Mouse (Mus musculus) ZHBTc4 (cell line): ENCODE results near the gene Pomt1.

Experiments
- DNase-seq: peaks from one replicate; pipeline ENCODE4 v3.0.0-alpha.2; 2011; ENCODE audit warnings: low read depth, low spot score

The Pomt1 gene

DNA sequence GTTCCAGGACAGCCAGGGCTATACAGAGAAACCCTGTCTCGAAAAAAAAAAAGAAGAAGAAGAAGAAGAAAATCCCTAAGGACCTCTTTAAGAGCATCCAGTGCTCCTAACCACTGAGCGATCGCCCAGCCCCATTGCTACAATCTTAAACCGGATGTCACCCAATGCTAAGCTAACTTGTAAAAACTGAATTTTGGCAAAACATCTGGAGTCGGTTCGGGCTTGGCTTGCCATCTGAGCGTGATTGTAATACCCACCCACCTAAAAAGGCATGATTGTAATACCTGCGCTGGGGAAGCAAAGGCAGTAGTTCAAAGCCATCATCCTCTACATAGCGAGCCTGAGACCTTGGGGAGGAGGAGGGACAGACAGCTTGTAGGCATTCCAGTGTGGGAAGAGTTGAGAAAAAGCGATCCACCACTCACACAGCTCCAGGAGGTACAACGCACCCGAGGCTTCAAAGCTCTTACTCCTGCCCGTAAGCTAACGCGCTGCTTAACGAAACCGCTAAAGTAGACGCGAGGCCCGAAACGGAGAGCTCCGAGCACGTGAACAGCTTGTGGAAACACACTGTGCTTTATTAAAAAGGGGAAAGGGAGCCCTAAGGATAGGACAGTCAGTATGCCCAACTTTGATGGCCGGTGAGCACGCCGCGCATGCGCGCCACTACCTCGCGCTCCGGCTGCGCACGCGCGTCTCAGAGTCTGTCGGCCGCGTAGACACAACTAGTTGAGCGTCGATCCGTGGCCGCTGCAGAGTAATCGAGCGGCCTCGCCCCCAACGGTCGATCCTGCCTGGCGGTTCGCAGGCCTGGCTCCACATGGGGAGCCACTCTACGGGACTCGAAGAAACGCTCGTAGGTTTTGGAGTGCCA is at the start of gene Pomt1:
Gene Pomt1, plus strand, starts transcription at position 705 of the 874 bp plus-strand sequence.
- peak; percentile 98 for DNase-seq

- DNase-seq, result no peak
These were observed 49.3 kb upstream of the Pomt1 start for GRCm38 (mm10) chr2:32187019-32187551.

- no peak for DNase-seq
These were observed 48.7 kb upstream of the Pomt1 start for GRCm38 (mm10) chr2:32187649-32188048.

DNA sequence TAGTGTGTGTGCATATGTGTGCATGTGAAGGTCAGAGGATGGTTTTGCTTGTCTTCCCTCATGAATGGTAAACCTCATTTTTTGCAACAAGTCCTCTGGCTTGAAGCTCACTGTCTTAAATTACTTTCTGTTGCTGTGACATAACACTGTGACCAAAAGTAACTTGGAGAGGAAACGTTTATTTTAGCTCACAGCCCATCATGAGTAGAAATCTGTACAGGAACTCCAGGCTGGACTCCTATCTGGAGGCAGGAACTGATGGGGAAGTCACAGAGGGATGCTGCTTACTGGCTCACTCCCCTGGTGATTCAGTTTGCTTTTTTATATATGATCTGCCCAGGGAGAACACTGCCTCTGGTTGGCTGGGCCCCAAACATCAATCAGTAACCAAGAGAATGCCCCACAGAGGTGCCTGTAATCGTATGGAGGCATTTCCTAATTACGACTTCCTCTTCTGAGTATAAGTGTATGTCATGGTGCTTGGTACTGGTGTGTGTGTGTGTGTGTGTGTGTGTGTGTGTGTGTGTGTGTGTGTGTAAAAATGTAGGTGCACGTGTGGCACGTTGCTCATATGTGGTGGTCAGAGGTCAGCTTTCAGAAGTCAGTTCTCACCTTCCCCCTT is 47.2 kb upstream of the Pomt1 start:
- DNase-seq, result no peak

GRCm38 (mm10) chr2:32190620-32191019 is 45.8 kb upstream of the Pomt1 start:
- no peak for DNase-seq

DNA sequence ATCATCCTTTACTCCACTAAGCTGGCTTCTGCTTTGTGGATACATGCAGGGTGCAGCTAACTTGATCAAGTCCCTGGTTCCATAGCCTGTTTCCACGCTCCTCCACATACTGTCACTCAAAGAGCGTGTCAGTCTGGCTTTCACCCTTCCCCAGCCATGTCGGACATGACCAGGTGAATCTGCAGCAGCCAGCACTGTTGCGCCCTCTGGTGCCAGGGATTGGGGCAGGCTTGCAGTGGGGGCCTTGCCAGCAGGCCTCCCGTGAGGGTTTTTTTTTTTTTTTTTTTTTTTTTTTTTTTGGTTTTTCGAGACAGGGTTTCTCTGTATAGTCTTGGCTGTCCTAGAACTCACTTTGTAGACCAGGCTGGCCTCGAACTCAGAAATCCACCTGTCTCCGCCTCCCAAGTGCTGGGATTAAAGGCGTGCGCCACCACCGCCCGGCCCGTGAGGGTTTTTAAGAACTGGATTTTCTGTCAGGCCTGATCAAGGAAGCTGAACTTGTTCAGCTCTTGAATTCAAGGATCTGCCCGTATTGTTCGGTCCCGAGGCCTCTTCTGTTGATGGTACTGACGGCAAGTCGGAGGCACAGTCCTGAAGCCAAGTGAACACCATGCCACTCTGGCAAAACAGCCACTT is 44.4 kb upstream of the Pomt1 start:
- DNase-seq, result peak; percentile 83

DNA sequence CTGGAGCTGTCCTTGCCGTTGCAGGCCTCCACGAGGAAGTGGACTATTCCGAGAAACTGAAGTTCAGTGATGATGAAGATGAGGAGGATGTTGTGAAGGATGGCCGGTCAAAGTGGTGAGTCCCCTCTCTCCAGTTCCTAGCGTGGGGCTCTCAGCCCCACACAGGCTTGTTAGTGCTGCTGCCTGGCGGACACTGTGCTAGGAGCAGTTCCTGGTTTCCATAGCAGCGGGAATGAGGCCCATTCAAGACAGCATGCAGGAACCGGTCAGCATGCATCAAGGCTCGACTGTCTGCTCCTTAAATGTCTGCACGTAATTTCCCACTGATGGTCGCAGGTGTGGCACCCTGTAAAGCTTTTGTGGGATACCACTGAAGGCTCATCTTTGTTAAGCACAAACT is 37.4 kb upstream of the Pomt1 start:
- DNase-seq, result no peak

DNA sequence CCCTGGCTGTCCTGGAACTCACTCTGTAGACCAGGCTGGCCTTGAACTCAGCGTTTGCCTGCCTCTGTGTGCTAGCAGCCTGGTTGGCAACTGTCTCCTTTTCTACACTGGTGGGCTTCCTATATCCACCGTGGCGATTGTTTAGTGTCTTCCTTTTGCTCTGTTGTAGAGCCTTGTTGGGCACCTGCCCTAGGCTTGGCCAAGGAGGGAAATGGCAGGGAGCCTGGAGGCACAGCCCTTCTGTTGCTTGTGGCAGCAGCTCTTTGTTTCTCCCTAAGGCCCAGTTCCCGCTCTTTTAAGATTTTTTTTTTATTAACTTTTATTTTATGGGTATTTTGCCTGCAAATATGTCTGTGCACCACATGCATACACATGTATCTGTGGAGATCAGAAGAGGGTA is 36.4 kb upstream of the Pomt1 start:
- DNase-seq, result no peak

DNA sequence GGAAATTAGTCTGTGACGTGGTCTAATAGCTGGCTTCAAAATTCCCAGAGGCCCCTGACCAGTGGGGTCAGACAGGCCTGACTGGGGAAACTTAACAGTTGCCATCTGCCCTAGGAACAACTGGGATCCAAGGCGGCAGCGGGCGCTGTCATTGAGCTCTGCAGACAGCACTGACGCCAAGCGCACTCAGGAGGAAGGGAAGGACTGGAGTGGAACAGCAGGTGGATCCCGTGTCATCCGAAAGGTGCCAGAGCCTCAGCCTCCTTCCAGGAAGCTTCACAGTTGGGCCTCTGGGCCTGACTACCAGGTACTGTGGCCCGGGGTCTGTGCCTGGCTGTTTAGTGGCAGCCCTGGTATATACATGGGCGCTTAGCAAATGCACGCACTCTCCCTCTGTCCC is 35.7 kb upstream of the Pomt1 start:
- no peak for DNase-seq

GRCm38 (mm10) chr2:32201527-32201926 is 34.9 kb upstream of the Pomt1 start:
- no peak for DNase-seq

GRCm38 (mm10) chr2:32203853-32204252 is 32.5 kb upstream of the Pomt1 start:
- DNase-seq, result no peak

DNA sequence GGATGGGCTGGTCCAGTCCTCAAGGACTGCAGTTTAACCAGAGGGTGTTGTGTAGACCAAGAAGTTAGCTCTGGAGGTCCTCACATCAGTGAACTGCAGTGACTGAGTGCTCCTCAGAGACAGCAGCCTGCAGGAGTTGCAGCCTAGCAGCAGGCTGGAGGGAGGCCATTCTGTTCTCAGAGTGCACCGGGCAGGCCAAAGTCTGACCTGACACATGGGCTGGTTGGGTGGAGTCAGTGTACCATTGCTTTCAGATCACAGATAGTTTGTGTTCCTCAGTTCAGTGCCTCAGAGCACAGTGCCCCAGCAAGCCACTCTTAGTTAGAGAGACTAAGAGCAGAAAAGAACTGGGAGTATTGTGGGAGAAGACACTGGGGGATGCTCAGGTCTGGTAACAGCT is 28.7 kb upstream of the Pomt1 start:
- DNase-seq, result no peak

DNA sequence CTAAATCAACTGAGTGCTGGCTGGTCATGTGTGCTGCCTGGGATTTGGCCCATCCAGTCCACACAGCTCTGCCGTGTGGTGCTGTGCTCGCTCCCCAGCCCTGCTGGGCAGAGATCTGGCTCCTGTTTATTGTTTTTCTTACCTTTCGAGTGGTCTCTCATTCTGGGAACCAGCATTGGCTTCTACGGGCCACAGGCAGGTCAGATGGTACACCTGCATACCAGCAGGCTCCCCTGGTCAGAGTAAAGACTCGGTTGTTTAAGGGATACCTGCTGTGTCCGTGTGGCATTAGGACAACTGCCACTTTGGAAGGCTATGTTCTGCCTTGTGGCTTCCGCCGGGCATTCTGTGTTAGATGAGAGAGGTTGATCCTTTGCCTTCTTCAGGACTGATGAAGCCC is 24.7 kb upstream of the Pomt1 start:
- no peak for DNase-seq

DNA sequence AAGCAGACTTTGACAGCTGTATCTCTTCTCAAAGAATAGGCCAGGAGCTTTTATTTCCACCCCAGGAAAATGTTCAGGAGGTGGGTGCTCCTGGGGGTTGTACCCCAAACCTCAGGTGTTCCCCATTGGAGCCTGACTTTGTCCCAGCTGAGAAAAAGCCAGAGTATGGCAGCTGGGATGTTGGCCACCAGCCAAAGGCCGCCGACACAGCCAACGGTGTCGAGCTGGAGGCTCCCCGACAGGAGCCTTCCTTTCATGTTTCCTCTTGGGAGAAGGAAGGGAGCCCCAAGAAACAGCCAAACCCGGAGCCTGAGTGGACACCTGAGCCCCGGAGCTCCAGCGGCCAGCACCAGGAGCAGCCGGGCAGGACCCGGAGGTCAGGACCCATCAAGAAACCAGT is 23.4 kb upstream of the Pomt1 start:
- no peak for DNase-seq

GRCm38 (mm10) chr2:32215576-32215975 is 20.8 kb upstream of the Pomt1 start:
- peak; percentile 59 for DNase-seq

DNA sequence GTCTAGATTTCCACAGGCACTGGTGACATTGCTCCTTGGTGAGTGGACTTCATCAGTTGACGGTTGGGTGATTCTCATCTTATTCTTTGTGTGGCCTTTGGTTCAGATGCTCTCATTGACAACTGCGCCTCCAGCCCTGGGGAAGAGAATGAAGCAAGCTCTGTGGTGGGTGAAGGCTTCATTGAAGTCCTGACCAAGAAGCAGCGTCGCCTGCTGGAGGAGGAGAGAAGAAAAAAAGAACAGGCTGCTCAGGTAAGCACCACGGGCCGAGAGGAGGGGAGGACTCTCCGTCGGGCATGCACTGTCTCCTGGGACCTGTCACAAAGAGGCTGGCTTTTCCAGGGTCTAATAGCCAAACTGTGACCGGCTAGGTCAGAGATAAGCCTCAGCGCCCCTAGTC is 19.9 kb upstream of the Pomt1 start:
- DNase-seq, result peak; percentile 60

- no peak for DNase-seq
These were observed 18.7 kb upstream of the Pomt1 start for GRCm38 (mm10) chr2:32217656-32218055.

- no peak for DNase-seq
These were observed 18.3 kb upstream of the Pomt1 start for GRCm38 (mm10) chr2:32218113-32218512.

DNA sequence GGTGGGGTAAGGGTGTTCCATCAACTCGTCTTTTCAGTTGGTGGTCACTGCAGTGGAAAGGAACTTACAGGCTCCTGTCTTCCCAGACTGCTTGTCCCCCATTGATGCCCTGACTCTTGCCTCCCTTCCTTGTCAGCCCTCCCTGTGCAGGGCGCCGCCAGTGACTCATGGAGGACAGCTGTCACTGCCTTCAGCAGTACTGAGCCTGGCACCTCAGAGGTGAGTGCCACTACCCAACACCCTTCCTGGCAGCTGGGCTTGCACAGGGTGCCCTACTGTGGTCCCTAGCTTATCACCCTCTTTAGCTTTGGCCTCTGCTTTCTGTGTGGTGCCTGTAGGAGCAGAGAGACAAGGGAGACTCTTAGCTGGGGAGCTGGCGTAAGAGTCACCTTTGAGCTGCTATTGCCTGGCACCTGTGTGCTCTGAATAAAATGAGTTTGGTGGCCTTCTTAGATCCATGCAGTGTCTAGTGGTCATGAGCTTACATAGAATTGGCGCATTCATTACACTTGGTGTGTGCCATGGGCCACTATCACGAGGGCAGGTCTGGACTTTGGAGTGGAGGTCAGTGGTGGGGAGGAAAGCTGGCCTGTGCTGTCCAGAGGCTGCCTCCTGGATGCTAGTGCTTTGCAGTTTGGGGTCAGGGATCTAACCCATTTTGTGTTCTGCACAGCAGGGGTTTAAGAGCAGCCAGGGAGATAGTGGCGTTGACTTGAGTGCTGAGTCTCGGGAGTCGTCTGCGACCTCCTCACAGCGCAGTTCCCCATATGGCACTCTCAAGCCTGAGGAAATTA is 17.7 kb upstream of the Pomt1 start:
- DNase-seq, result no peak

DNA sequence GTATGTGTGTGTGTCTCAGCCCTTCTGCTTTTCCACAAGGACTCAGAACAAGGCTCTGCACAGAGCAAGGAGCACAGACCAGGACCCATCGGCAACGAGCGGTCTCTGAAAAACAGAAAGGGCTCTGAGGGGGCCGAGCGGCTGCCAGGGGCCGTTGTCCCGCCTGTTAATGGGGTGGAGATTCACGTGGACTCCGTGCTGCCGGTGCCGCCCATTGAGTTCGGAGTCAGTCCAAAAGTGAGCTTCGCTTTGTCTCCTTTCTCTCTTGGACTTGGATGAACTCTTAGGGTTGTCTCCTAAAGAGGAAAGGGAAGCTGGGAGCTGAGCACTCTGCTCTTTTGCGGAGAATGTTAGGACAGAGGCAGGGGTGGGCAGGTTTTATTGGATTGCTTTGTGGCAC is 16.9 kb upstream of the Pomt1 start:
- no peak for DNase-seq

DNA sequence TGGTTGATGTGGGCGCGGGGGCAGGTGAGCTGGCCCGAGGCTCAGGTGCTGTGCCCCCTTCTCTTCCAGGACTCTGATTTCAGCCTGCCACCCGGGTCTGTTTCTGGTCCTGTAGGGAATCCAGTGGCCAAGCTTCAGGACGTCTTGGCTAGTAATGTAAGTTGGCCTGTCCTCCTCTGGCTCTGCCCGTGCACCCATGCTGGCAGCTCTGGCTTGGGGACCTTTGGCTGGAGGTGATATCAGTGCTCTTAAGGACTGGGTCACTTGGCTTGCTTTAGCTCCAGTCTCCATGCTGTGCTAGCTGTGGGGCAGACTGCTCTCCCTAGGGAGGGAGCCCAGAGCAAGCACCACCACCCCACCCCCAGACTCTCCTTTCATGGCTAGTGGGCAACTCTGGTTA is 16.4 kb upstream of the Pomt1 start:
- no peak for DNase-seq

DNA sequence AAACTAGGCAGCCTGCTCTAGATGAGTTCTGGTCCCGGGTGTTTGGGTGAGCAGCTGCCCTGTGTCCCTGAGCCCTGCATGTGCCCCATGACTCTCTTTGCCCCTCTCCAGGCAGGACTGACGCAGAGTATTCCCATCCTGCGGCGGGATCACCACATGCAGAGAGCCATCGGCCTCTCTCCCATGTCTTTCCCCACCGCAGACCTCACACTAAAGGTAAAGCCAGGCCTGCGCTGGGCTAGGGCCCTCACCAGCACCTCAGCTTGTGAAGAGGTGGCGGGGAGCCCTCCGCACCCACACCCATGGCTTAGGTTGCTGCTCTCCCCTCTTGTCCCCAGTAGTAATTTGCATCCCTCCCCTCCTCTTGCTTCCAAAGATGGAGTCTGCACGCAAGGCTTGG is 15.4 kb upstream of the Pomt1 start:
- DNase-seq, result no peak
